Mouse (Mus musculus): ENCODE results near the gene Asb5. TPM values are rescaled to one million over a fixed set of nuclear protein-coding genes. Genes with fewer than 3 reads are reported as not detected.
"Not testable (repeated sequence)": the region's sequence is repeated elsewhere in the genome, so short reads cannot be mapped to it uniquely, and the experiment has no call there.

The Asb5 gene
- total RNA-seq, 2 experiments from 2014 or later: not detected

DNA sequence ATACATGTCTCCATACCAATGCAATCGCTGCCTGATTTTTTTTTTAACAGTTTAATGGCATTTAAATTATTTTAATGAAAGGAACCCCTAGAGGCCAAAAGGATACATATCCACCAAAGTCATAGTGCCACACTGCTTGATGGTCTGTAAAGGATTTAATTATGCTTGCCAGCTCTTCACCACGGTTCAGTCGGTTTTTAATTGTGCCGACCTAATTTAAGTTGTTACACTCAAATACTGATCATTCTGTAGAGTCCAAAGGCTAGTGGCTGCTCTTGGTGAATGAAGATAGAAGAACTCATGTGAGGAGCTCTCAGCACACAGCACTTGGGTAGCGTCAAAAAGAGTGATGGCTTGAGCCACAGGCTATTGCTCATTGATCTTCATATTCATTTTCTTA lies 5.8 kb downstream of the Asb5 start:
- no peak for ATAC-seq (ENCODE audit: poor library complexity, severe bottlenecking)

DNA sequence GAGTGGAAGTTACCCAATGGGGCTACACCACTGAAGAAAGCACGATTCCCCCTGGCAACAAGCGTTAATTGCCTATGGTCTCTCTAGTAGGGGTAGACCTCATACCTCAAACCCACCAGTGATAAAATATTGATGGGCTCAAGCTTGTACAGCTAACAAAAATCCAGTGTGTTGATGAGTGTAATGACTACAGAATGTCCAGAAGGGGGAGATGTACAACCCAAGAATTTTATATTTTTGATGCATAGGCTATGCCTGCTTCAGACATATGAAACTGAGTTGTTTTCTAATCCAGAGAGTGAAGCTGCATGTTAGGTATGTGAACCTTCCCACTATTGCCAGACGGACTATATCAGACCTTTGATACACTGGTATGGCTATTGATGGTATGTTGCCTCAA lies 7.9 kb downstream of the Asb5 start:
- ATAC-seq (ENCODE audit: poor library complexity, severe bottlenecking): peak; percentile 85

DNA sequence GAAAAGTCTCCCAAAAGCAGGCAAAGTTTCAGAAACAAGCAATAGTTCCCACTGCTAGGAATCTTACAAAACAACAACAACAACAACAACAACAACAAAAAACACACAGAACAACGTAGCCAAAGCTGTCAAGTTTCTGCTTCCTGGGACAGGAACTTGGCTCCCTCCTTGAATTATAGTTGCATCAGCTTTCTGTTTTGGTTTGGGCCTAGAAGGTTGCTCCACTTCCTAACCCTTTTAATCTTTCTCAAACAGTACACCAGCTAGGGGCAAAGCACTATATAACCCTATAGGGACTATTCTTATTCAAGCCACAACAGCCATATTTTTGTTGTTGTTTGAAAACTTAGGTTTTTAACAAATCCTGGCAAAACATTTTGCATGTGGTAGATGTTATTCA lies 12.0 kb downstream of the Asb5 start:
- ATAC-seq (ENCODE audit: poor library complexity, severe bottlenecking): no peak

DNA sequence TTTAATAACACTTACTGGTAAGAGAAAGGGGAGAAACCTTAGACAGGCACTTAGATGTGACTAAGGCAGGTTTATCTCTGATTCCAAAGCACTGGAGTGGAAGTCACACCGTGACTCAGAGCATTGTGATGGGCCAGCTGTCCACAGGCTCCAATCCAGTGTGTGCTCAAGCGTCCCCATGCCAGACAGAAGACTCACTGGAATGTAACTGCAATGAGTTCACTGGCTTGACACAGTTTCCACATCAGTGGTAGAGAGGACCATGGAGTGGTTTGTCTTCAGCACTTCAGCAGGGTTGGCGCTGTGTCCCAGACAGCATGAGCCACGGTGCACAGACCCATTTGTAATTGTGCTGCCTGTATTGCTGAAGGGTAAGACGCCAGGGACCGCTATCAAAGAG lies 19.0 kb downstream of the Asb5 start:
- ATAC-seq (ENCODE audit: poor library complexity, severe bottlenecking): no peak

DNA sequence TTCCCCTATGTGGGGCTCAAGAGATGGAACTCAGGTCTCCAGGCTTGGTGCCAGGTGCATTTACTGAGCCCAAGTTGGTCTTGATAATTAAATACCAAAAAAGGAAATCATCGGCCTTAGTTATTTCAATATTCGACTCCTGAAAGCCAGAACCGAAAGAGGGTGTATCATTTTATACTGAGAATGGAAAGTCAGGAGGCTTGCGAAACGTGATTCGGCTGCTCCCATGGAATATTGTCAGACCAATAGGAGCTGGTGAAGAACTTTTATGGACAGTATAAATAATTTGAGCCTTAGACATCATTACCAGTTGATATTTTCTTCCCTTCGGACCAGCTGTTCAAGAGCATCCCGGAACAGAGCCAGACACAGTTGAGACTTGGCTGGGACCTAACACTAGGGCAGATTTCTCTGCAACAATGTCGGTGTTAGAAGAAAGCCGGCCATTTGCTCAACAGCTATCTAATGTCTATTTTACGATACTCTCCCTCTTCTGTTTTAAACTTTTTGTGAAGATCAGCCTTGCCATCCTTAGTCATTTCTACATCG lies 20.7 kb downstream of the Asb5 start:
- ATAC-seq (ENCODE audit: poor library complexity, severe bottlenecking): no peak

DNA sequence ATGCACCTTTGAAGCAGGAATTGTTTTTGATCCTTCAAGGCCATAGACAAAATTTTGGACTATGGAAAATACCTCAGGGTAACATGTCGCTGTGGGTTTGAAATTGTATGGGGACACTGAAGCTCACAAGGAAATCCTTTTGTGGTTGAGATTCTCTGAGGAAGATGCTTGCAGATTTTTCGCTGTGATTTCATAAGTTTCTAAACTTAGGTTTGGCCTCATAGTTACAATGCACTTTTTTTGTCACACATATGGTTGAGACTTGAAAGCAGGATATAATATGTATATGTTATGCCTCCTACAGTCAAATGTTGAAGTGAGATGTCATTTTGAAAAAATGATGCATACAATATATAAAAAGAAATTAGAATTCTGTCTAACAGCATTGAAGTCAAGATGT lies 25.5 kb downstream of the Asb5 start:
- no peak for ATAC-seq (ENCODE audit: poor library complexity, severe bottlenecking)

DNA sequence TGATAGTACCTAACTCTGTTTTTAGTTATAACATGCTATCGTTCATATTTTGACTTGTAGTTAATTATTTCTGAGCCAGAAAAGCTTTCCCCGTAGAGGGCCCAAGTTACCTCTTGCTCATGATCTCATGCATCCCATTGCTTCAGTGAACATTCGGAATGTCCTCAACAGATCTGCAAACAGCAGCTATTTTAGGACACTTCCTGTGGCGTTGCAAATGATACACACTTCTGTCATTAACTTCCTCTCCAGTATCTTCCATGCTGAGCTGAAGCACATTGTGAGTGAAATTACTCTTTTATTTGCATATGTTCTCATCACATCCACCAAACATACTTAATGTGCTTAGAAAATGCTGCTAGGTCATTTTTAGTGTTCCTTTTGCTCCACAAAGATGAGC lies 32.8 kb downstream of the Asb5 start:
- peak; percentile 77 for ATAC-seq (ENCODE audit: poor library complexity, severe bottlenecking)

DNA sequence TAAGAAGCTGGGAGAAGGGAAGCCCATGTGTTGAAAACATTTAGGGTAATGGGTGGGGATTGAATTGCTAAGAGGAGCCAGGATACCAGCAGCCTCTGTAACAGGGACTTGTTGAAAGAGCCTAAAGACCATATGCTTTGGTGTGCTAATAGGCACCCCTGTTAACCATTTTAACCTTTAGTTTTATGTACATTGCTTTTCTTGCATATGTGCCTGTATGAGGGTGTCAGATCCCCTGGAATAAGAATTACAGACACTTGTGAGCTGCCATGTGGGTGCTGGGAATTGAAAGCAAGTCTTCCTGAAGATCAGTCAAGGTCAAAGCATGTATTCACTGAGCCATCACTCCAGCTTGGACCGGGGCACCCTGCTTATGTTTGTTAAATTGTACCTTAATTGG lies 35.8 kb downstream of the Asb5 start:
- no peak for ATAC-seq (ENCODE audit: poor library complexity, severe bottlenecking)

DNA sequence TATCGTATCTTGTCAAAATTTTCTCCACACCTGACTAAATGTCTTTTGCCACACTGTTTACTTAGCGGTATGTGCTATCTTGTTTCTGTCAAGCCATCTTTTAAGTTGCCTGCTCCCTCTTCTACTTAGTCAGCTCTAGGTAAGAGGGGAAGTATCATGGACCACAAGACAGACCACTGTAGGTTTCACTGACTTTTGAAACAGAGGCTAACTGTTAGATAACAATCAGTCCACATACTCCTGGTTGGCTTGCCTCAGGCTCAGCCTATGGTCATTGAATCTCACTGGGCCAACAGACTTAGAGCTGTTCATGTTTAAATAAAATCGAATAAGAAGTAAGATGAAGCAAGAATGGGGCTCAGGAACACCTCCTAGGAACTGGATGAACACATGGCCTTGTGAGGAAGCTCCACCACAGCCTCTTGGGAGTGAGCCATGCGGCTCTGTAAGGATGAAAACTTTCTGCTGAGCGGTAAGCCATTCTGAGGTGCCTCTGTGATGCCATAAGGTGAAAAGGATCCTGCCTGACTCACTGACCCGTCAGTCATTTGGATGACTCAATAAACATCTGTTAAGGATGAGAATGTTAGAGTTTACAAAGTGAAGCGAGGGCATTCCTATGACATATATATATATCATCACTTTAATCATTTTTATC lies 36.4 kb downstream of the Asb5 start:
- peak; percentile 62 for ATAC-seq (ENCODE audit: poor library complexity, severe bottlenecking)

DNA sequence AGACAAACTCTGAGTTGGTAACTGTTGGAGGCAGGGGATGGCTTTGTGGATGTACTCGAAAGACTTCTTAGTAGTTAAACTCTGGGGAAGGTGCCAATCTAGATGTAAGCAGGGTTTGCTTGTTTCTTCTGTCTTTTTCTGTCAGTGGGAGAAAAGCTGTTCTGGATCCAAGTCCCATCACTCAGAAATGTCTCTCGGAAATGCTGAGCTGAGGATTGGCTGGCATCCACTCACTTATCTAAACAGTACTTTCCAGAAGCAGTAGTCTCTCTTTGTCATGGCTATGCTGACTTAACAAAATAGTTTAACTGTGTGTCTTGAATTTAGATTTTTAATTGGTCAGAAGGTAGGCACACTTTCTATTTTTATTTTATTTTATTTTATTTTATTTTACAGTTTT lies 37.8 kb downstream of the Asb5 start:
- ATAC-seq (ENCODE audit: poor library complexity, severe bottlenecking): no peak

DNA sequence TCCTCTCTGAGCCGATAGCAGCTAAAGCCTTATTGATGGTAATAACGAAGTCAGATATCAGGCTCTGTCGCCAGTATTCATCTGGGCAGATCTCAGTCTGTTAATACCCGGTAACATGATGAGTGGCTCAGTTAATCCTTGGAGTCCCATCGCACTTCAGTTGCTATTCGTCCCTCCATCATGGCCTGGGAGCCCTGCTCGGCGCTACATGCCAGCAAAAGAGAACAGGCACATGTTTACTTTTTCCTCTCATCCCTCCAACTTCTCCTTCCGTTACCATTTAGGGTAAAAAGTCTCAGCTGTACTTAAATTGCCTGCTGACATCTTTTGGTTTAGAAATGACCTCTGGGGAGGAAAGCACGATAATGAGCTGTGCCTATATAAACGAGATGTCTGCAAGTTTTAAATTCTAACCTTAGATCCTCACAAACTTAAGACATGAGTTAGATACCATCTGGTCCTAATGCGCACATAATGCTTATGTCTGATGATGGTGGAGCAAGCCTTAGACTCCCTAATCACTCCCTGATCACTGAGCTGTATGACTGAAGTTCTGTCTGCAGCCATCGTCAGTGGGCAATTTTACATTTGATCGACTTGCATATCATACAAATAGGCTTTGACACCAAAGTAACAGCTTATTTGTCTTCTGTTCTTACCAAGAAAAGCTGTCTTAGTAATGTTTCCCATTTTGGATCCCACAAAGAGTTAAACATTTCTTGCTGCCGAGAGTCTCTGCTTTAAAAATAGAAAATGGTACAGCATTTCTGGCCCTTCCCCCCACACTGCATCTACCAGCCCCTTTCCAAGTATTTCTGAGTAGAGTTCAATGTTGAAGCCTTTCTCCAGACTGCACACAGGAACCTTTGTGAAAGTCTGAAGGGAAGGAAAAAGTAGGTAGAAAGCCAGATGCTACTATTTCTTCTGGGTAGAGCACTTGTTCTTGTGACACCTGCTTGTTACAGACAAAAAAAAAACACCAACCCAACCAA lies 41.5 kb downstream of the Asb5 start:
- ATAC-seq (ENCODE audit: poor library complexity, severe bottlenecking): no peak

DNA sequence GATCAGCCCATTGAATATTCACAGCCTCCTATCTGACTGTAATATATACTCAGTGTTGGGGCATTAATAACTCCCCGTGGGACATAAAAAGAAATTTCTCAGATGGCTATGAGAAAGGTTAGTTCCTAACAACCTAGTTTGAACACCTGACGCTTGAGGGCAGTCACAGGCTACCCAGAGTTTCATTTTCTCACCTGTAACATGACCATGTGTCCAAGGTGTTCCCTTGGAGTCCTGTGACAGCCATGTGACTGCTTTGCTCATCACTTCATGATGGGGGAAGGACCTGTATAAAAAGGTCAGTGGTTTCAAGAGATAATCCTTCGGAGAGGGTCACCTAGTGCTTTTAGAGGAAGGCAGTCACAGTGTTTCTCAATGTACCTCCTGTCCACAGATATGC lies 52.1 kb downstream of the Asb5 start:
- no peak for ATAC-seq (ENCODE audit: poor library complexity, severe bottlenecking)

DNA sequence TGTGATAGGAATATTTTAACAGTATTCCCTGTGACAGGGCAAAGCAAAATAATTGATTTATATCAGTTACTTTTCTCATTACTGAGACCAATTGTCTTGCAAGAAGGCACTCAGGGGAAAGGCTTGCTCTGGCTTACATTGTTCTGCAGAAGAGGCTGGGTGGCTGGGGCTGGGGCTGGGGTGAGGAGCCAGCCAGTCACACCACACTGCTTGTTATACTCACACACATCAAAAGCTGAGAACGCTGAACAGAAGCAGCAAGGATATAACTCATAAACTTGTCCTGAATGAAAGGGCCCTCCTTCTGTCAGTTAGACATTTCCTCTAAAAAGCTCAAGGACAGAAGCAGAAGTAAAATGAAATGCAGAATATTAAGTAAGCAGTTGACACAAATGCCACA lies 53.5 kb downstream of the Asb5 start:
- no peak for ATAC-seq (ENCODE audit: poor library complexity, severe bottlenecking)

DNA sequence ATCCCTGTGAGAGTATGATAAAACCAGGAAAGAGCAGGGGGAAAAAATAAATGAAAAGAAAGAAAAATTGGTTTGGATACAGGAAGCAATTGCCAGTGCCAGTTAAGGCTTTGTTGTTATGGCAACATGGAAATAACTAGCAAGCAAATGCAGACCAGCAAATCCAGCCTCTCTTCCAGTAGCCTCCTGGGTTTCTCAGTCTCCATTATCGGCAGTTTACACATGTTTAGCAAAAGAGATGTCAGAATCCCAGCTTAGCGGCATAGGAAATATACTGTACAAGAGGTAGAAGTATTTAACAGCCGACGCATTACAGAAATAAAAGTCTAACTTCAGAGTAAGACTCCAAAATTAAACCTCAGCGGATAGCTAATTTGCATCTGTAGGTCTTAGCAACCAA lies 65.3 kb downstream of the Asb5 start:
- ATAC-seq (ENCODE audit: poor library complexity, severe bottlenecking): no peak

DNA sequence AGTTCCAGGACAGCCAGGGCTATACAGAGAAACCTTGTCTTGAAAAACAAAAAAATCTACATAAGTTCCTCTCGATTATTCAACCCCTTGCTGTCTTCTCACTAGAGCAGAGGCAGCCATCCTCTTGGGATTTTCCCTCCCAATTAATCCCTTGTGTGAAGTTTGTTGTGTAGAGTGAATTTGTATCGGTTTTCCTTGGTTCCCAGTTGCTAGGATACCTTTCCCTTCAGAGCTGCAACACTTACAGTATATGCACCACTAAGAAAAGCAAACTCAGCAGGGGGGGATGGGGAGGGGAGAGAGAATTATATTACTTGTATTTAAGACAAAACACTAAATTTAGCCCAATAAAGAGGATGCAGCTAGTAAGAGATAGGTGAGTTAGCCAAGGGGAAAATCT lies 66.7 kb downstream of the Asb5 start:
- ATAC-seq (ENCODE audit: poor library complexity, severe bottlenecking): no peak

DNA sequence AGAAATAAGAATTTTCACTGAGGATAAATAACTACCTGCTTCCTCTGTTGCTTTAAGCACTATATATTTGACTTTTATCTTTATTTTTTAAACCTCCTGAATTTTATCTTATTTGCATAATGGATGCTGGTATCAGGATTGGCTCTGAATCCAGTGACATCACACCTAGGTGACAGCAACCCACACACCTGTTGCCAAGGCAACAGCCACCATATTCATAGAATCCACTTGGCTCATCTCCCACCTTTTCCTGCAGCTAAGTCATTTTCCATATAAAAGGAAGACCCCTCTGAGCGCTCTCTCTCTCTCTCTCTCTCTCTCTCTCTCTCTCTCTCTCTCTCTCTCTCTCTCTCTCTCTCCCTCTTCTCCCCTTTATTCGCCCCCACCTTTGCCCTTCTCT lies 67.6 kb downstream of the Asb5 start:
- ATAC-seq (ENCODE audit: poor library complexity, severe bottlenecking): no peak

DNA sequence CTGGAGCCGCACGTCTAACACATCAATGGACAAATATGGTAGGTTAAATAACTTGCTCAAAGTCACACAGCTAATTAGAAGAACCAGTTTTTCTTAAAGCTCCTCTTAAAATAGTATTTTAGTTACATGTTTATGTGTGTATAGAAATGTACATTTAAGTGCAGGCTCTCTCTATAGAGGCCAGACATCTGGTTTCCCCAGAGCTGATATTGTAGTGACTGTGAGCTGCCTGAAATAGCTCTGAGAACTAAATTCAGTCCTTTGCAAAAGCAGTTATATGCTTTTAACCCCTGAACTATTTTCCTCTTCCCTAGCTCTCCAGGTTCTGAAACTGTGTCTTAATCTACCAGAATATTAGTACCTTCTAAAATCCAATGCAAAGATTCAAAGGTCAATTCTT lies 68.0 kb downstream of the Asb5 start:
- no peak for ATAC-seq (ENCODE audit: poor library complexity, severe bottlenecking)

DNA sequence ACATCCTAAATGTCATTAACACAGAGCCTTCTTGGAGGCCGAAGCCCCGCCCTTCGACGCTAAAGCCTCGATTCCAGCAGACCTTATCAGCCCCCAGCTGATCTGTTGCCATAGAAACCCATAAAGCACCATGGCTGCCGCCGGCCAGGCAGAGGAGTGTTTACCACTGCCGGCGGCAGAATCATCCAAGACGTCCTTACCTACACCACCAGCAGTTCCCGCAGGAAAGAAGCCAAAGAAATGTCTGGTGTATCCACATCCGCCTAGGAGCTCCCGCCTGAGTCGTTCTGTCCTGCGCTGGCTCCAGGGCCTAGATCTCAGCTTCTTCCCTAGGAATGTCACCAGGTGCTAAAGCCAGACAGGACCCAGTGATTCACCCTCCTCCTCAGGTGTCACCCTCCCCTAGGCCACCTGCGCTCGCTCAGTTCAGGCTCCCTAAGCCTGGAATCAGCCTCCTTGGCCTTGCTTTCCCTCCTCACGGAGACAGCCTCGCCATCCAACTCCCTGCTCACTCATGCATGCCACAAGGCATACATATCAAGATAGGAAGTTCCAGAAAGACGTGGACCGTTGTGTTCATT lies 71.4 kb downstream of the Asb5 start, which contains the start of gene Spata4:
Spata4 (plus strand) TSS at position 111 of the 581 bp plus-strand sequence.
- no peak for ATAC-seq (ENCODE audit: poor library complexity, severe bottlenecking)

DNA sequence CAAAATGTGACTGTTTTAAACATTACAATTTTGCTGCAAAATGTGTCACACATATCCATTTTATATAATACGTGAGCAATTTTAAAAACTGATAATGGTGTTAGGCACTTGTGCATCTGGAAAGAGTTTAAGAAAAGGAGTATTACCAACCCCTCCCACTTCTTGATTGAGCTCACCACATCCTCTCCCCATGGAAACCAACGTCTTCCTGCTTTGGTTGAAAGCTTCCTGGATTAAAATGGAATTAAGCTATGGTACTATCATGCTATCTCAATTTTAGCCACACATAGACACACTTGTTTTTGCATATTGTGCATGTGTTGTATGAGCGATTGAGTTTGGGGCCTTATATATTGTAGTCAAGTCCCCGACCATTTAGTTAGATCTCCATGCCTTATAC lies 74.1 kb downstream of the Asb5 start:
- no peak for ATAC-seq (ENCODE audit: poor library complexity, severe bottlenecking)

DNA sequence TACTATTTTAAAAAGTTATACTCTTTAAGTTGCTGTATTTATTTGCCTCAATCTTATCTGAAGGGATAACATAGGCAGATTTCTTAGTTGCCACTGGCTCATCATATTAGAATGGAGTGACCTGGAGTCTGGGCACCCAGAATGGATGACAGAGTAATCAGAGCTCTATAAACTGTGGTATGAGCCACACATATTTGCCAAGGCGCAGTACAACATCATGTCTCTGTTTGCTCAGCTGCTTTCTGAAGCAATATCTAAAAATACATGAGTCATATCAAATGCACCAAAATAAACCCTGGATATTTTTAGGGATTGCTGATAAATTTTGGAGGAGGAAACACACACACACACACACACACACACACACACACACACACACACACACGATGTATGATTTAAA lies 80.0 kb downstream of the Asb5 start:
- ATAC-seq (ENCODE audit: poor library complexity, severe bottlenecking): no peak

DNA sequence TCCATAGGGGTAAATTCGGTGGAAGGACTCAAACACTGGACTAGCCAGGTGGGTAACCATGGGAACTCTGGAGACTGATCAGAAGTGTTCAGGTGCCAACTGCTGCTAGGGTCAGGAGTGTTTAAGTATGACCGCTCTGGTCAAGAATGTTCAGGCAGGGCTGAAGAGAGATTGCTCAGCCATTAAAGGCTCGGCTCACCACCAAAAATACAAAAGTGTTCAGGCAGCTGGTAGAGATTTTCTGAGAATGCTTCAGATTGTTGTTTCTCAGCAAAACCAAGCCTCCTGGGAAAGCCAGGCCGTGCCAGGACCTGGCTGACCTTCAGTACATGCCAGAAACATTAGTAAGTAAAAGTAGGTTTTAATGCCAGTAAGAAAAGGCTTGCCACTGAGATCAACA lies 80.9 kb downstream of the Asb5 start:
- no peak for ATAC-seq (ENCODE audit: poor library complexity, severe bottlenecking)

DNA sequence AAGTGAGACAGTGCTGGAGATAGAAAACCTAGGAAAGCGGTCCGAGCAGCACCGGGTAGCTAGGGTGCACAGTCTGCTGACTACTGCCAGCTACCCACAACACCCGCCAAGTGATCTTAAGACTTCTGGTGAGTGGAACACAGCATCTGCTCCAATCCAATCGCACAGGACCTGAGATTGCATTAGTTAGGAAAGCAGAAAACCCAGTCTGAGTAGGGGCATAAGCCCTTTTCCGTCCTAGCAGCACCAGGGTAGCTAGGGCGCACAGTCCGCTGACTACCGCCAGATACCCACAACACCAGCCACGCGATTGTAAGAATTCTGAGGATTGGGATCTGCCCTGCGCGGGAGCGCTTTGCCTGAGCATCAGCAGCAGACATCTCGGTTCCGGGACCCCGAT lies 87.3 kb downstream of the Asb5 start:
- not testable (repeated sequence) for ATAC-seq (ENCODE audit: poor library complexity, severe bottlenecking)
